ENCODE assay signal across 21 mouse cellular contexts in genomic region chr9:77770909-77771308, GRCm38 (mm10). TPM values are rescaled to one million over a fixed set of nuclear protein-coding genes. Genes with fewer than 3 reads are reported as not detected.
DNase-seq lines count a peak whose midpoint lies in the region; ATAC-seq lines count a peak whose summit lies in the region.
"Had no signal": no experiment of that assay in that cellular context is flagged by ENCODE, and none has a peak within 500 bp of the region (broad histone marks: within the 10 kb centered on the region; RNA-seq: fewer than 3 reads in every experiment).

No protein-coding gene starts in this region.

- H3K27ac ChIP-seq in forebrain, embryonic 13.5 days: 0 out of 2 replicates have a peak overlapping the region, but pooled peaks have one; percentile 8
- H3K27ac ChIP-seq in forebrain, embryonic 11.5 days (ENCODE audit: low read depth, low read length): no peak overlapping the region
- H3K27ac ChIP-seq in forebrain, embryonic 16.5 days (ENCODE audit: low read length): peak overlapping the region; percentile 31
- no peak overlapping the region for H3K27ac ChIP-seq in hindbrain, embryonic 16.5 days (ENCODE audit: low read depth, low read length)
- peak overlapping the region; percentile 44; the same call in 1 of the 2 replicates for H3K27ac ChIP-seq in midbrain, embryonic 16.5 days (ENCODE audit: low read length)
- H3K27ac ChIP-seq: embryonic facial prominence, embryonic 12.5 days; heart, embryonic 15.5 days; limb, embryonic 13.5 days; liver, embryonic 14.5 days had no signal

- H3K27me3 ChIP-seq in forebrain, embryonic 13.5 days: no peaks in the 10 kb centered on the region
- no peaks in the 10 kb centered on the region for H3K27me3 ChIP-seq in forebrain, embryonic 11.5 days (ENCODE audit: control insufficient read depth, insufficient read depth, low read length)
- no peaks in the 10 kb centered on the region for H3K27me3 ChIP-seq in forebrain, embryonic 16.5 days (replicated peaks; ENCODE audit: control insufficient read depth, insufficient read depth, low read length)
- H3K27me3 ChIP-seq in hindbrain, embryonic 16.5 days (replicated peaks; ENCODE audit: control insufficient read depth, insufficient read depth, low read length): no peaks in the 10 kb centered on the region
- no peaks in the 10 kb centered on the region for H3K27me3 ChIP-seq in midbrain, embryonic 16.5 days (ENCODE audit: control insufficient read depth, insufficient read depth, low read depth, low read length)
- H3K27me3 ChIP-seq: CH12.LX; embryonic facial prominence, embryonic 12.5 days; heart, embryonic 15.5 days; limb, embryonic 13.5 days had no signal

- no peak overlapping the region for H3K9ac ChIP-seq in forebrain, embryonic 13.5 days
- H3K9ac ChIP-seq in forebrain, embryonic 11.5 days (ENCODE audit: low read length): no peak overlapping the region
- H3K9ac ChIP-seq in forebrain, embryonic 16.5 days (replicated peaks; ENCODE audit: low read depth, low read length): no peak overlapping the region
- H3K9ac ChIP-seq in hindbrain, embryonic 16.5 days (ENCODE audit: low read depth, low read length): no peak overlapping the region
- H3K9ac ChIP-seq in midbrain, embryonic 16.5 days (ENCODE audit: low read depth, low read length): no peak overlapping the region; the same call in 1 of the 2 replicates
- H3K9ac ChIP-seq: embryonic facial prominence, embryonic 12.5 days; heart, embryonic 15.5 days; limb, embryonic 13.5 days; liver, embryonic 14.5 days had no signal

- H3K4me2 ChIP-seq in forebrain, embryonic 13.5 days: no peak overlapping the region
- H3K4me2 ChIP-seq in forebrain, embryonic 11.5 days (ENCODE audit: low read depth, low read length, severe bottlenecking): no peak overlapping the region
- 0 out of 2 replicates have a peak overlapping the region, but pooled peaks have one; percentile 3 for H3K4me2 ChIP-seq in forebrain, embryonic 16.5 days (ENCODE audit: low read length)
- no peak overlapping the region for H3K4me2 ChIP-seq in hindbrain, embryonic 16.5 days (ENCODE audit: low read length)
- H3K4me2 ChIP-seq in midbrain, embryonic 16.5 days (ENCODE audit: low read length): peak overlapping the region; percentile 33; the same call in 1 of the 2 replicates
- H3K4me2 ChIP-seq: embryonic facial prominence, embryonic 12.5 days; heart, embryonic 15.5 days; limb, embryonic 13.5 days had no signal

- H3K9me3 ChIP-seq in forebrain, embryonic 13.5 days (replicated peaks): no peaks in the 10 kb centered on the region
- no peaks in the 10 kb centered on the region for H3K9me3 ChIP-seq in forebrain, embryonic 11.5 days (ENCODE audit: control insufficient read depth, low read length)
- no peaks in the 10 kb centered on the region for H3K9me3 ChIP-seq in forebrain, embryonic 16.5 days (ENCODE audit: control insufficient read depth, low read length)
- no peaks in the 10 kb centered on the region for H3K9me3 ChIP-seq in hindbrain, embryonic 16.5 days (ENCODE audit: control insufficient read depth, low read length)
- H3K9me3 ChIP-seq in midbrain, embryonic 16.5 days (replicated peaks; ENCODE audit: control insufficient read depth, low read length, poor library complexity, severe bottlenecking): no peaks in the 10 kb centered on the region
- H3K9me3 ChIP-seq: embryonic facial prominence, embryonic 12.5 days; heart, embryonic 15.5 days; limb, embryonic 13.5 days had no signal

- peak; percentile 25; the same call in 1 of the 2 replicates for ATAC-seq in forebrain, embryonic 13.5 days
- no peak for ATAC-seq in forebrain, embryonic 11.5 days (replicated peaks; ENCODE audit: low FRiP score)
- peak; percentile 10 for ATAC-seq in forebrain, embryonic 16.5 days
- ATAC-seq in hindbrain, embryonic 16.5 days: peak; percentile 29; the same call in 1 of the 2 replicates
- ATAC-seq in midbrain, embryonic 16.5 days: peak; percentile 38
- ATAC-seq: lung, postnatal 0 days had no signal

- H3K4me3 ChIP-seq in forebrain, embryonic 13.5 days: no peak overlapping the region
- H3K4me3 ChIP-seq in forebrain, embryonic 11.5 days (ENCODE audit: low read depth, low read length): no peak overlapping the region
- no peak overlapping the region for H3K4me3 ChIP-seq in forebrain, embryonic 16.5 days (replicated peaks; ENCODE audit: low read length)
- H3K4me3 ChIP-seq in hindbrain, embryonic 16.5 days (ENCODE audit: low read length): no peak overlapping the region
- H3K4me3 ChIP-seq in midbrain, embryonic 16.5 days (ENCODE audit: low read depth, low read length): no peak overlapping the region
- H3K4me3 ChIP-seq: embryonic facial prominence, embryonic 12.5 days; heart, embryonic 15.5 days; limb, embryonic 13.5 days had no signal

- intact Hi-C loops in gastrocnemius, postnatal 36 days (cut with DNase I): no loop called here

- 51% methylated on average over 6 of the region's 6 CpGs for WGBS in forebrain, embryonic 13.5 days
- WGBS in forebrain, embryonic 11.5 days: 60% methylated on average over 6 of the region's 6 CpGs
- 50% methylated on average over 6 of the region's 6 CpGs for WGBS in forebrain, embryonic 16.5 days
- 21% methylated on average over 6 of the region's 6 CpGs for WGBS in hindbrain, embryonic 16.5 days
- WGBS in midbrain, embryonic 16.5 days: 20% methylated on average over 6 of the region's 6 CpGs

- DNase-seq in forebrain, embryonic 11.5 days (ENCODE audit: low spot score): no peak
- no peak for DNase-seq in cerebellum, adult 11-12 months
- no peak for DNase-seq in adrenal gland, postnatal 36 days
- no peak for DNase-seq in gastrocnemius, postnatal 36 days
- DNase-seq: adrenal gland, adult 8-10 months; cerebellum, adult 18-20 months; cerebellum, postnatal 36 days; heart, adult 18-20 months; kidney, adult 11 months; kidney, postnatal 25 days; thymus, postnatal 25 days had no signal

- H3K36me3 ChIP-seq in forebrain, embryonic 13.5 days (ENCODE audit: poor library complexity, severe bottlenecking): peaks cover 15% of the 10 kb centered on the region; the same call in 1 of the 2 replicates
- no peaks in the 10 kb centered on the region for H3K36me3 ChIP-seq in forebrain, embryonic 11.5 days (ENCODE audit: control insufficient read depth, insufficient read depth, low read length)
- no peaks in the 10 kb centered on the region for H3K36me3 ChIP-seq in forebrain, embryonic 16.5 days (ENCODE audit: control insufficient read depth, insufficient read depth)
- H3K36me3 ChIP-seq in hindbrain, embryonic 16.5 days (ENCODE audit: control insufficient read depth, insufficient read depth, low read length): no peaks in the 10 kb centered on the region
- H3K36me3 ChIP-seq in midbrain, embryonic 16.5 days (ENCODE audit: control insufficient read depth, insufficient read depth, low read length): no peaks in the 10 kb centered on the region
- H3K36me3 ChIP-seq: heart, embryonic 15.5 days had no signal

- H3K4me1 ChIP-seq in forebrain, embryonic 13.5 days: peaks cover 17% of the 10 kb centered on the region
- peaks cover 7% of the 10 kb centered on the region; the same call in 1 of the 2 replicates for H3K4me1 ChIP-seq in forebrain, embryonic 11.5 days (replicated peaks; ENCODE audit: control insufficient read depth, insufficient read depth, low read length)
- peaks cover 11% of the 10 kb centered on the region; the same call in 1 of the 2 replicates for H3K4me1 ChIP-seq in forebrain, embryonic 16.5 days (replicated peaks; ENCODE audit: control insufficient read depth, insufficient read depth, low read length)
- peaks cover 9% of the 10 kb centered on the region for H3K4me1 ChIP-seq in hindbrain, embryonic 16.5 days (ENCODE audit: control insufficient read depth, insufficient read depth, low read depth, low read length)
- H3K4me1 ChIP-seq in midbrain, embryonic 16.5 days (ENCODE audit: control insufficient read depth, insufficient read depth, low read length): peaks cover 16% of the 10 kb centered on the region; the same call in 1 of the 2 replicates
- H3K4me1 ChIP-seq: embryonic facial prominence, embryonic 12.5 days; heart, embryonic 15.5 days had no signal

RNA-seq across cellular contexts. Expression of gene Gclc, which starts 16.6 kb away (rescaled TPM):
- 17.2 and 17.5 TPM in 2 replicates for polyA plus RNA-seq in forebrain, embryonic 13.5 days (2015; fragmentation: Nextera tagmentation; extraction: Ambion mirVana)
- 23.6 and 24.7 TPM in 2 replicates for polyA plus RNA-seq in forebrain, embryonic 11.5 days (2014; fragmentation: Nextera tagmentation; extraction: Ambion mirVana)
- 16.0 and 17.9 TPM in 2 replicates for polyA plus RNA-seq in forebrain, embryonic 16.5 days (2015; fragmentation: Nextera tagmentation; extraction: Ambion mirVana)
- polyA plus RNA-seq in hindbrain, embryonic 16.5 days (2015; fragmentation: Nextera tagmentation; extraction: Ambion mirVana): 14.1 and 15.4 TPM in 2 replicates
- polyA plus RNA-seq in midbrain, embryonic 16.5 days (2015; fragmentation: Nextera tagmentation; extraction: Ambion mirVana): 15.1 and 15.4 TPM in 2 replicates
- 10 to 100 TPM; 40.9 to 47.2 TPM for total RNA-seq in adrenal gland, postnatal 36 days (2021)
- 1 to 10 TPM; 8.0 to 9.1 TPM for total RNA-seq in gastrocnemius, postnatal 36 days (2021)

Comparison
In these comparisons a context has a peak if more than half of its experiments do, and no peak if none do; other contexts are left out.
1. H3K27ac ChIP-seq: peak in forebrain, embryonic 13.5 days (single experiment), forebrain, embryonic 16.5 days (single experiment) and midbrain, embryonic 16.5 days (single experiment); none in forebrain, embryonic 11.5 days (single experiment) and hindbrain, embryonic 16.5 days (single experiment).
2. H3K4me2 ChIP-seq: peak in forebrain, embryonic 16.5 days (single experiment) and midbrain, embryonic 16.5 days (single experiment); none in forebrain, embryonic 13.5 days (single experiment), forebrain, embryonic 11.5 days (single experiment) and hindbrain, embryonic 16.5 days (single experiment).